Mouse (Mus musculus) midbrain, embryonic 11.5 days (tissue): Measurements from ENCODE around the gene Dpf3. TPM values are rescaled to one million over a fixed set of nuclear protein-coding genes. Genes with fewer than 3 reads are reported as not detected.
A peak's percentile ranks its signal among the peaks of the same experiment; 100 is the strongest.

Source experiments
- ATAC-seq: fragments of 200-750 bp; cut with Nextera tagmentation; 2 replicates; pipeline ENCODE4 v1.8.0; 2017; ENCODE audit warnings: moderate TSS enrichment, moderate library complexity; ENCODE audit not compliant: low FRiP score
- DNase-seq: peaks from one replicate; pipeline ENCODE4 v3.0.0; 2015; ENCODE audit warnings: low spot score; ENCODE audit errors: missing footprints
- H3K27ac ChIP-seq: fragments of 300-500 bp; sonication (generic); 2 replicates; pipeline ENCODE4 v1.5.1; 2014; ENCODE audit warnings: low read depth, low read length
- H3K27me3 ChIP-seq: fragments of 300-500 bp; sonication (generic); 2 replicates; pipeline ENCODE4 v1.6.1; 2014; ENCODE audit warnings: mild to moderate bottlenecking, low read length, moderate library complexity, mixed read lengths; ENCODE audit not compliant: control insufficient read depth, insufficient read depth
- H3K36me3 ChIP-seq: fragments of 300-500 bp; sonication (generic); 2 replicates; pipeline ENCODE4 v1.6.1; 2014; ENCODE audit warnings: mild to moderate bottlenecking, low read length, moderate library complexity, mixed read lengths; ENCODE audit not compliant: control insufficient read depth, insufficient read depth
- H3K4me1 ChIP-seq: fragments of 300-500 bp; sonication (generic); 2 replicates; pipeline ENCODE4 v1.6.1; 2014; ENCODE audit warnings: low read length; ENCODE audit not compliant: control insufficient read depth, insufficient read depth
- H3K4me2 ChIP-seq: fragments of 300-500 bp; sonication (generic); 2 replicates; pipeline ENCODE4 v1.6.1; 2014; ENCODE audit warnings: mild to moderate bottlenecking, moderate library complexity
- H3K4me3 ChIP-seq: fragments of 300-500 bp; sonication (generic); 2 replicates; pipeline ENCODE4 v1.5.1; 2014; ENCODE audit warnings: low read depth, low read length
- H3K9ac ChIP-seq: fragments of 300-500 bp; sonication (generic); 2 replicates; pipeline ENCODE4 v1.6.1; 2014; ENCODE audit warnings: low read length
- H3K9me3 ChIP-seq: fragments of 300-500 bp; sonication (generic); 2 replicates; pipeline ENCODE4 v1.6.1; 2016; ENCODE audit warnings: low read length; ENCODE audit not compliant: control insufficient read depth
- WGBS: fragments of 180-500 bp; shearing (Covaris S2); extraction: QIAGEN DNeasy Blood & Tissue Kit; methylation state at CpG from one replicate; pipeline ENCODE4 v1.1.7; 2014; 5-methylcytosine and 5-hydroxymethylcytosine counted together
- polyA plus RNA-seq: library from polyadenylated mRNA; unstranded; fragments of >200 nt; fragmentation: Nextera tagmentation; extraction: Ambion mirVana; gene quantifications from 2 replicates; pipeline ENCODE4 v1.2.1, GENCODE M21; 2014

Gene Dpf3
- polyA plus RNA-seq, 1 experiment from 2014 or later, result 11.3 TPM

DNA sequence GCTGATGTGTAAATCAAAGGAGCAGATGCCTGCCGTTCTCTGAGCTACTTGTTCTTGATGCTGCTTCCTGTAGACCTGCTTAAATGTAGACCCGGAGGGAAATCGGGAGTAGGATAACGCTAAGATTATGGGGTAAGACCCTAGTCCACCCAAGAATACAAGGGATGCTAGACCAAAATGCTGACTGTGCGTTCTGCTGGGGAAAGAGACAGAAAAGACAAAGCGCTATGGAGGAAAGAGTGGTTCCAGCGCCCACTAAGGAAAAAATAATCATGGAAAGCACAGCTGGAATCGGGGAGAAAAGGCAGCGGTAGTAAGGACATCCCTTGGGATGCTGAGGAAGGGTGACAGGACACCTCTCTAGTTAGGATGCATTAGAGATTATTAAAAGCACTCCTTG, 174.7 kb downstream of the Dpf3 start:
- Histone ChIP-seq H3K27me3 (no peaks in the 10 kb centered on the region), H3K9me3 (no peaks in the 10 kb centered on the region), H3K4me2 (no peak overlapping the region), H3K9ac (no peak overlapping the region), H3K4me3 (no peak overlapping the region), H3K27ac (no peak overlapping the region), H3K36me3 (no peaks in the 10 kb centered on the region), H3K4me1 (no peaks in the 10 kb centered on the region)
- WGBS, result 91% methylated on average over 9 of the region's 9 CpGs
- ATAC-seq (no peak), DNase-seq (peak; percentile 80)

DNA sequence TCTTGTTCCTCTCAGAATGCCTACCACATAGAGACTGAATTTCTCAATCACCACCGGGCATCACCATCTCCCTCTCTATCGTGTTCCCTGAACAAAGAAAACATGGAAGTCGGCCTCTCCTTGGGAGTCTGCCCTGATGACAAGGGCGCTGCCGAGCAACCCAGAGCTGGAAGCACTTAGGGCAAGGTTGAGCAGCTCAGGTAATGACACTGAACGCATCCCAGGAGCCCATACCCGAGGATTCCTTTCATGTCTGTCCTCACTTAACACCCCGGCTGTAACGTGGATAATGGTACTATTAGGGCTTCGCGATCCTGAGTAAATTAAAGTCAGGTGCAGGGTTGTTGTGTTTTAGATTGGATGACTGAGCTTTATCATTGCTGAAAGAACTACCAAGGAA, 176.9 kb downstream of the Dpf3 start:
- Histone ChIP-seq H3K27me3 (no peaks in the 10 kb centered on the region), H3K4me2 (no peak overlapping the region), H3K36me3 (no peaks in the 10 kb centered on the region), H3K9ac (no peak overlapping the region), H3K4me1 (no peaks in the 10 kb centered on the region), H3K4me3 (no peak overlapping the region), H3K27ac (no peak overlapping the region), H3K9me3 (no peaks in the 10 kb centered on the region)
- ATAC-seq (no peak), DNase-seq (no peak)
- WGBS, result 82% methylated on average over 11 of the region's 11 CpGs

DNA sequence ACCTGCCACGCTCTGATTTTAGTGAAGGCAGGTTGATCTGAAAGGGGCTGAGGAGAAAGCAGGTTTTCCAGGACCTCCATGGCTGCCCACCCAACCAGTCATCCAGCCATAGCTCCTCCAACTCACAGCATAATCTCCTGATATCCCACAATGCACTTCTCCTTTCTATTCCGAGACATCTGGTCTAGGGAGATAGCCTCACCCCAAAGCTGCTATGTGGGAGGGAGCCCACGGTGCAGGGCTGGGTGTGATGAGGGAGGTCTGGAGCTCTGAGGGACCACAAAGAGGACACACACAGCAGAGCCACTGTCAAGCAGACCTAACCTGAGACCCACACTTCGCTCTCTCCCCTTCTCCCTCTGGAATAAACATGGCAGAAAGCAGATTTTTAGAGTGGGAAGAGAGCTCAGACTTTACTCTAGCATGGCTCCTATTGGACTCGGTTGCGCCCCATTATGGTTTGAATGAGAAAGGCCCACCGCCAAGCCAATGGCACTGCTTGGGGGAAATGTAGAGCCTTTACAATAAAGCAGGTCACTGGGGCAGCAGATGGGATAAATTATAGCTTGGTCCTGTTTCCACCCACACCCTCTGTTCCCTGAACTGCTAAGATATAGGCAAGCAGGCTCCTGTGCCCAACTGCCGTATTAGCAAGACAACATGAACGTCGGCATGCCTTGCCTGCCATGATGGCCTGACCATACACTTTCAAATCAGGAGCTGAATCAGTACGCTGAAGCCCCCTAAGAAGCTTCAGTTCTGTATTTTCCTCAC, 178.3 kb downstream of the Dpf3 start:
- Histone ChIP-seq H3K4me1 (no peaks in the 10 kb centered on the region), H3K9me3 (no peaks in the 10 kb centered on the region), H3K4me2 (no peak overlapping the region), H3K4me3 (no peak overlapping the region), H3K36me3 (no peaks in the 10 kb centered on the region), H3K27ac (no peak overlapping the region), H3K9ac (no peak overlapping the region), H3K27me3 (no peaks in the 10 kb centered on the region)
- DNase-seq (no peak), ATAC-seq (no peak)
- 88% methylated on average over 11 of the region's 11 CpGs for WGBS

DNA sequence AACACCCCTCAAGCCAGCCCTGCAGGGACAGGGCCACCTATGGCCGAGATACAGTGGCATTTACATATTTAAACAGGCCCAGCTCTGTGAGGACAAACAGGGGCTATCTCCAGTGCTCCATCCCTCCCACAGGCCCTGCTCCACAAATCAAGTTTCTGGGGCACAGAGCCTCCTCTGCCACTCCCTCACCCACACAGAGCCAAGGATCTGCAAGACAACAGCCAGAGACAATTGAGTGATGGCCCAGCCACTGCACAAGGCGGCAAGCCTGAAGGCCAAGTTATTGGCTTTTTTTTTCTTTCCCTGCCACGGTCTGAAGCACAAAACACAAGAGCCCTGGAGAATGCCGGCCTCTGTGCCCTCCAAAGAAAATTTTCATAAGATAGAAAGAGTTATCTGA, 178.9 kb downstream of the Dpf3 start:
- H3K27me3 ChIP-seq, result no peaks in the 10 kb centered on the region
- no peak overlapping the region for H3K9ac ChIP-seq
- no peaks in the 10 kb centered on the region for H3K36me3 ChIP-seq
- ATAC-seq, result no peak
- no peaks in the 10 kb centered on the region for H3K9me3 ChIP-seq
- no peak for DNase-seq
- 57% methylated on average over 4 of the region's 4 CpGs for WGBS
- no peak overlapping the region for H3K4me3 ChIP-seq
- no peak overlapping the region for H3K27ac ChIP-seq
- H3K4me1 ChIP-seq, result no peaks in the 10 kb centered on the region
- no peak overlapping the region for H3K4me2 ChIP-seq

DNA sequence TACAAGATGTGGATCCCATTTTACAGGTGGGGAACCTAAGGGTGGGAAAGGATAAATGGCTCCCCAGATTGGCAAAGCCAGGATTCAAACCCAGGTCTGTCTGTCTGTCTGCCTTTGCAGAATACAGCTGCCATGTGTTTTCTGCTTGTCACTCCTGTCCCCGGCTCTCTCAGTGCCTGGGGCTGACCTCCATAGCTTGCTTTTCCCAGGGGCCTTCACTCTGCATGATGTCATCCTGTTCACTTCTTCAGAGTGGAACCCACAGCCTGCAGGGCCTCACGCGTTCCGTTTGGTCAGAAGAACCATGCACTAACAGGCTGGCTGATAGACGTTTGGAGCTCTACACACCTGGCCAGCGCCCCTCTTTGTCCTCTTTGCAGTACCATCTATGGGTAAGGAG, 184.3 kb downstream of the Dpf3 start:
- no peaks in the 10 kb centered on the region for H3K36me3 ChIP-seq
- H3K4me1 ChIP-seq, result peaks cover 17% of the 10 kb centered on the region
- H3K9me3 ChIP-seq, result no peaks in the 10 kb centered on the region
- 65% methylated on average over 6 of the region's 6 CpGs for WGBS
- ATAC-seq (no peak), DNase-seq (no peak)
- no peaks in the 10 kb centered on the region for H3K27me3 ChIP-seq
- H3K27ac ChIP-seq, result no peak overlapping the region; the same call in 1 of the 2 replicates
- H3K4me2 ChIP-seq, result no peak overlapping the region
- no peak overlapping the region for H3K4me3 ChIP-seq
- peak overlapping the region; percentile 34; the same call in 1 of the 2 replicates for H3K9ac ChIP-seq

DNA sequence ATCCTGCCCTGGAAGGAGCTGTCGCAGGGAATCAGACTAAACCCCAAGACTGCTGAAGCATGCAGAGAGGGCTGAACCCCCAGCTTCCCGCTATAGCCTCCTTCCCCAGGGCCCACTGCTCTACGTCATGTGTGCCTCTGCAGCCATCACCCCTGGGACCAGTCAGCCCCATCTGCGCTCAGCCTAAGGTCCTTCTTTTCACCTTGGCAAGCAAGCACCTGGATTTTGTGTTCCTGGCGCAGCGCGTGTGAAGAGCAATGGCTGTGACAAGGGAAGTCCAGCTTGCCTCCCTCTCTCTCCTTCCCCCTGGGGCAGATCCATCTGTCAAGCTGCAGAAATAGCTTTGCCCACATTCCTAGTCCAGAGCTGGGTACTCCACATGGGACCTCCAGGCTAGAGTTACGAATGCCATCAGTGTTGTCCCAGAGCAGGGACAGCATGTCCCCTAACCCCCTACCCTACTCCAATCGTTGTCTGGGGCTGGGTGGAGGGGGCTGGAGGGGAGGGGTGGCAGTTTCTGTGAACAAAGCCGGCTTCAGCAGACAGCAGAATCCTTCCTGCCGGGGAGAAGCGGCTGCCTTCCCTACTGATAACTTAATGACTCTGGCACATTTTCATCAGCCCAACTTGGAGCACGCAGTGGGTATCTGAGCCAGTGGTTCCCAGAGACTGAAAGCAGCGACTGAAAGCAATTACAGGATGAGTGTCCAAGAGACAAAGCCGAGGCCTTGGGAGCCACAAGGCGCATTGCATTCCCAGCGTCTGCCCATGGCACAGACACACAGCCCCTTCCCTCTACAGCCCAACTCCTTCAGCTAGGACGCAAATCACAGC, 185.0 kb downstream of the Dpf3 start:
- Histone ChIP-seq H3K9me3 (no peaks in the 10 kb centered on the region), H3K27ac (peak overlapping the region; percentile 9; the same call in 1 of the 2 replicates), H3K4me1 (peaks cover 17% of the 10 kb centered on the region), H3K9ac (peak overlapping the region; percentile 34; the same call in 1 of the 2 replicates), H3K4me3 (no peak overlapping the region), H3K36me3 (no peaks in the 10 kb centered on the region), H3K4me2 (no peak overlapping the region), H3K27me3 (no peaks in the 10 kb centered on the region)
- WGBS, result 23% methylated on average over 18 of the region's 18 CpGs
- DNase-seq (peak; percentile 90), ATAC-seq (peak; percentile 70)

DNA sequence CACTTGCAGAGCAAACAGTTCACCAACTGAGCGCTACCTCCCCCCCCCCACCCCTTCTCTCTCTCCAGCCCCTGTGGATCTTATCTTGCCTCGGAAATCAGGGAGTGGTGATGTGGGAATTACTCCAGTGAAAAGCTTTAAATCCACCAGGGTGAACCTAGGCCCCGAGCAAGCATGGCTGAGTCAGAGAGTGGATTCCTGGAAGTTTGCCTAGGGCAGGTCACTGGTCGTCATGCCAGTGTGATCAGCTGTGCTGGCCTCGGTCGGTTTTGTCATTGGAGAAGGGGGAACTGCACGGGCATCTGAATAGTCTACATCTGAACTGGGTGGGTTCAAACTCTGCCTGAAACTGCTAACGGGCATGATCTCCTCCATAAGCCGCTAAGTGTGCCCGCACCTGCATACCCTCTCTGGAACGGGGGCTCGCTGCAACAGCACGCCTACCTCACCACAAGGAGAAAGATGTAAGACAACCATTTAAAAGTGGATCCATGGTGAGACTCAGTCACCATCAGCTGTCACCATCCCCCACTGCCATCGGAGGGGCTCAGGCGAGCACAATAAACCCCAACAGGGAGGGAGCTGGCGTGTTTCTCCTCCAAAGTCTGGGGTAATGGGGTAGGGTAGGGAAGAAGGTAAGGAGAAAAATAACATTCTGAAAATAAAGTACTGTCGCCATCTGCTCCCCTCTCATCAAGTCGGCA, 185.7 kb downstream of the Dpf3 start:
- no peaks in the 10 kb centered on the region for H3K9me3 ChIP-seq
- no peaks in the 10 kb centered on the region for H3K27me3 ChIP-seq
- no peaks in the 10 kb centered on the region for H3K36me3 ChIP-seq
- no peak for DNase-seq
- peaks cover 17% of the 10 kb centered on the region for H3K4me1 ChIP-seq
- no peak overlapping the region for H3K9ac ChIP-seq
- H3K27ac ChIP-seq, result 0 out of 2 replicates have a peak overlapping the region, but pooled peaks have one; percentile 9
- H3K4me2 ChIP-seq, result no peak overlapping the region
- ATAC-seq, result peak; percentile 9; the same call in 1 of the 2 replicates
- 67% methylated on average over 18 of the region's 18 CpGs for WGBS
- no peak overlapping the region for H3K4me3 ChIP-seq

DNA sequence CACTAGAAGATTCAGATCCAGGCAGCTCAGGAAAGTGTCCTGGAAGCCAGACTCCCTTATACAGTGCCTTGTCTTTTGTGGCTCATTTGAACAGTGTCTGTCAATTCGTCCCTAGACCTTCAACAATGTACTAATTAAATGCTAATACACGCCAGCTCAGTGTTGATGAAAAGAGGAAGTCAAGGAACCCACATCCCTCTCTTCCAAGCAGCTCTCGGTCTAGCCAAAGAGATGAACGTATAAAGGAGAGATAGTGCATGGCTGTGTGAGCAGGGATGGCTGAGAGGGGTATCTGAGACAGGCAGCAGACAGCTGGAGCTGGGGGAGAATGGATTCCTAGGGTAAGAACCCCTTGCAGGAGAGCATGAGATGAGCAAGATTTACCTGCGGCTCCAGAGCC, 189.2 kb downstream of the Dpf3 start:
- DNase-seq, result no peak

More for the DNA sequence above, 189.2 kb downstream of the Dpf3 start:
- Histone ChIP-seq H3K4me1 (peaks cover 17% of the 10 kb centered on the region), H3K36me3 (no peaks in the 10 kb centered on the region), H3K4me3 (no peak overlapping the region), H3K9ac (no peak overlapping the region), H3K27me3 (no peaks in the 10 kb centered on the region), H3K27ac (no peak overlapping the region), H3K4me2 (no peak overlapping the region), H3K9me3 (no peaks in the 10 kb centered on the region)
- no peak for ATAC-seq
- WGBS, result 82% methylated on average over 5 of the region's 5 CpGs
